Mouse (Mus musculus) ES-E14 (cell line): ENCODE results near the gene Yod1. TPM values are rescaled to one million over a fixed set of nuclear protein-coding genes. Genes with fewer than 3 reads are reported as not detected.

Experiments
- DNase-seq: peaks from one replicate; pipeline ENCODE4 v3.0.0-alpha.2; 2013; ENCODE audit warnings: low read depth, low spot score
- H3K27ac ChIP-seq: 2 replicates; pipeline ENCODE4 v1.5.1; 2012; ENCODE audit warnings: low read depth, mild to moderate bottlenecking, low read length, moderate library complexity, mixed read lengths; ENCODE audit not compliant: poor library complexity, insufficient read depth, severe bottlenecking
- H3K36me3 ChIP-seq: 2 replicates; pipeline ENCODE4 v1.6.1; 2012; ENCODE audit warnings: mild to moderate bottlenecking, low read length, moderate library complexity, mixed read lengths; ENCODE audit not compliant: control insufficient read depth, poor library complexity, insufficient read depth, severe bottlenecking
- H3K4me1 ChIP-seq, 2 experiments: fragments of 150-350 bp in 1 of 2; sonication (generic) in 1 of 2; 2 replicates each; pipeline ENCODE4 v1.6.1; 2012; ENCODE audit warnings: low read length in 2 of 2, mild to moderate bottlenecking in 1 of 2, mixed read lengths in 1 of 2; ENCODE audit not compliant: control insufficient read depth in 2 of 2, insufficient read depth in 2 of 2, poor library complexity in 1 of 2
- H3K4me3 ChIP-seq, 2 experiments: fragments of 150-350 bp in 1 of 2; sonication (generic) in 1 of 2; 2 replicates each; pipeline ENCODE4 v1.5.1; 2012; ENCODE audit warnings: low read length in 2 of 2, low read depth in 1 of 2, mild to moderate bottlenecking in 1 of 2, mixed read lengths in 1 of 2; ENCODE audit not compliant: insufficient read depth in 1 of 2, poor library complexity in 1 of 2, severe bottlenecking in 1 of 2
- H3K9ac ChIP-seq: 2 replicates; pipeline ENCODE4 v1.6.1; 2012; ENCODE audit warnings: low read depth, mild to moderate bottlenecking, low read length, mixed read lengths; ENCODE audit not compliant: poor library complexity, insufficient read depth, severe bottlenecking
- H3K9me3 ChIP-seq: fragments of 150-350 bp; sonication (generic); 2 replicates; pipeline ENCODE4 v1.6.1; 2012; ENCODE audit warnings: low read depth, mild to moderate bottlenecking, low read length; ENCODE audit not compliant: control insufficient read depth, insufficient read depth
- CHD2 ChIP-seq: IDR thresholded peaks from 2 replicates; pipeline ENCODE4 v1.6.1; 2014; ENCODE audit warnings: mild to moderate bottlenecking, low read depth, low read length, inconsistent platforms
- HCFC1 ChIP-seq: IDR thresholded peaks from 2 replicates; pipeline ENCODE4 v1.6.1; 2012; ENCODE audit warnings: low read length, inconsistent platforms, borderline replicate concordance; ENCODE audit not compliant: insufficient read depth
- MAFK ChIP-seq: IDR thresholded peaks from 2 replicates; pipeline ENCODE4 v1.6.1; 2014; ENCODE audit warnings: mild to moderate bottlenecking, low read depth, low read length, inconsistent platforms; ENCODE audit not compliant: insufficient read depth
- ZC3H11A ChIP-seq: IDR thresholded peaks from 2 replicates; pipeline ENCODE4 v1.6.1; 2012; ENCODE audit warnings: low read depth, mild to moderate bottlenecking, inconsistent platforms, low read length, borderline replicate concordance
- ZNF384 ChIP-seq: IDR thresholded peaks from 2 replicates; pipeline ENCODE4 v1.6.1; 2012; ENCODE audit warnings: low read depth, low read length, inconsistent platforms
- in situ Hi-C, 2 experiments: fragments of 600-800 bp; cut with MboI; formaldehyde crosslinking; loops; one replicate each; pipeline ENCODE4 v1.15.1; 2025; ENCODE audit warnings: low sequenced_read_pairs in 2 of 2, inconsistent platforms in 1 of 2; ENCODE audit not compliant: unreplicated experiment in 2 of 2
- total RNA-seq: library from RNA; depleted of rRNA; stranded (reverse); fragments of 300-350 nt; gene quantifications from 2 replicates; pipeline ENCODE4 v1.2.3, GENCODE M21; 2012; rRNA removed

Gene Yod1
- 3.6 and 4.5 TPM in 2 replicates for total RNA-seq

GRCm38 (mm10) chr1:130717291-130717871 lies at the start of gene Yod1:
Gene Yod1 (plus strand): TSS chr1:130717327.
- TF ChIP-seq MAFK: no peak
- TF ChIP-seq ZC3H11A: no peak
- no peak for TF ChIP-seq ZNF384
- TF ChIP-seq CHD2: peak; percentile 98
- no peak for TF ChIP-seq HCFC1
- in situ Hi-C loops: no loop called here
- no peak within 1 kb of the TSS for H3K27ac ChIP-seq

GRCm38 (mm10) chr1:130678551-130678950 lies 38.6 kb upstream of the Yod1 start:
- Histone ChIP-seq H3K9me3 (no peaks in the 10 kb centered on the region), H3K4me3 (no peak overlapping the region), H3K27ac (no peak overlapping the region), H3K36me3 (no peaks in the 10 kb centered on the region), H3K4me1 (no peaks in the 10 kb centered on the region), H3K9ac (no peak overlapping the region)
- TF ChIP-seq ZNF384: no peak
- no peak for TF ChIP-seq CHD2
- no peak for TF ChIP-seq HCFC1
- no peak for TF ChIP-seq ZC3H11A
- TF ChIP-seq MAFK: no peak
- no peak for DNase-seq
- in situ Hi-C loops: no loop called here

More at GRCm38 (mm10) chr1:130717291-130717871, at the start of gene Yod1:
- H3K36me3 ChIP-seq: no peaks in the 10 kb centered on the region; the same call in 1 of the 2 replicates
- H3K9me3 ChIP-seq: no peaks in the 10 kb centered on the region
- H3K4me1 ChIP-seq: peaks cover 0 to 2% of the 10 kb centered on the region in 2 experiments; a peak in 1 of 4 replicates
- peak; percentile 71 for DNase-seq
- peak within 1 kb of the TSS; percentile 91 for H3K9ac ChIP-seq
- peak within 1 kb of the TSS; percentile 82 to 90 for H3K4me3 ChIP-seq

- in situ Hi-C loops: no loop called here
- Histone ChIP-seq H3K4me3 (no peak overlapping the region), H3K4me1 (no peaks in the 10 kb centered on the region), H3K27ac (no peak overlapping the region), H3K9me3 (no peaks in the 10 kb centered on the region), H3K9ac (no peak overlapping the region), H3K36me3 (no peaks in the 10 kb centered on the region)
- TF ChIP-seq HCFC1 (no peak), ZNF384 (no peak), CHD2 (no peak), ZC3H11A (no peak), MAFK (no peak)
- DNase-seq: no peak
These were observed 36.1 kb upstream of the Yod1 start for GRCm38 (mm10) chr1:130681075-130681474.

- TF ChIP-seq MAFK: no peak
- TF ChIP-seq HCFC1: no peak
These were observed 35.3 kb upstream of the Yod1 start for GRCm38 (mm10) chr1:130681656-130682413.

More at GRCm38 (mm10) chr1:130681656-130682413, 35.3 kb upstream of the Yod1 start:
- no peaks in the 10 kb centered on the region for H3K9me3 ChIP-seq
- H3K4me3 ChIP-seq: no peak overlapping the region
- no peaks in the 10 kb centered on the region for H3K36me3 ChIP-seq
- H3K4me1 ChIP-seq: no peaks in the 10 kb centered on the region
- in situ Hi-C loops: no loop called here
- H3K9ac ChIP-seq: no peak overlapping the region
- no peak overlapping the region for H3K27ac ChIP-seq
- DNase-seq: no peak
